Mouse (Mus musculus) MEL-GATA-1-ER (cell line): ENCODE results near the gene Mfsd4b3.
A peak's percentile ranks its signal among the peaks of the same experiment; 100 is the strongest.
"Not testable (repeated sequence)": the region's sequence is repeated elsewhere in the genome, so short reads cannot be mapped to it uniquely, and the experiment has no call there.

ENCODE experiments used
- DNase-seq: peaks from one replicate; pipeline ENCODE4 v3.0.0-alpha.2; 2012; ENCODE audit warnings: low read depth; ENCODE audit errors: extremely low read depth

Gene Mfsd4b3

GRCm38 (mm10) chr10:39924556-39924955 lies 35.4 kb downstream of the Mfsd4b3 start:
- DNase-seq: not testable (repeated sequence)

- DNase-seq: no peak
These were observed 47.3 kb downstream of the Mfsd4b3 start for GRCm38 (mm10) chr10:39912616-39913015.

- no peak for DNase-seq
These were observed 51.0 kb downstream of the Mfsd4b3 start for GRCm38 (mm10) chr10:39908768-39909441.

- no peak for DNase-seq
These were observed 52.9 kb downstream of the Mfsd4b3 start for GRCm38 (mm10) chr10:39906799-39907658.

GRCm38 (mm10) chr10:39904191-39904590 lies 55.8 kb downstream of the Mfsd4b3 start:
- no peak for DNase-seq

- DNase-seq: peak; percentile 80
These were observed 61.0 kb downstream of the Mfsd4b3 start, which contains the start of gene Mfsd4b4 for GRCm38 (mm10) chr10:39898874-39899371. Gene Mfsd4b4, minus strand, starts transcription at chr10:39899238.
